Mouse (Mus musculus): ENCODE data around the gene Bach2.

DNA sequence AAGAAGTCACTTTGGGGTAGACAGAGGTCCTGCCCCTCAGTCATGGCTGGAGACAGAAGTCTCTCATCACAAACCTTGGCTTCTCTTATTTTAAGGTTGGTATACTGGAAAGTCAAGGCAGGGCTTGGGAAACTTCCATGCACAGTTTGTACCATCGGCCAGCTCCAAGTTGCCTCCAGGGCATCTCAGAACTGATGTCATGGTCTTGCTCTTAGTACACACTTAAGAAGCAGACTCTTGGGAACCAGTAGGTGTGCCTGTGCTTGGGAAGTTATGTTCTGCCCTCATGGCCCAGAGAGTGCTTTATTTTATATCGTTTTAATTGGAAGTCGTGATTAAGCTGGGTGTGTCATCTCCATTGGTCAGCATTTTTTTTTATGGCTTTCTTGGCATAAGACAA, 80.7 kb downstream of the Bach2 start:
- TF ChIP-seq POLR2A (IDR thresholded peaks at IDR 0.05; ENCODE audit: low read depth, low read length), result no peak
- TF ChIP-seq CTCF (IDR thresholded peaks at IDR 0.05; ENCODE audit: extremely low read depth, insufficient read depth, insufficient read length, insufficient replicate concordance), result no peak

All from spleen, adult 2 months (tissue).